Mouse (Mus musculus) thymus, adult 18-20 months (tissue): ENCODE measurements at regions not wholly inside any gene's neighbourhood (a gene's known extent, or its start where the extent isn't known, plus 50 kb on each side); places are given as distances from the start of the nearest gene placed in this dataset.

ENCODE experiments used
- DNase-seq, 2 experiments: peaks; one replicate each; pipeline ENCODE4 v3.0.0; 2022; ENCODE audit warnings: mixed read lengths in 2 of 2

GRCm38 (mm10) chr5:118380422-118381293 is 135.6 kb downstream of the 2410131K14Rik start:
- peak in 1 of 2 experiments; percentile 33 for DNase-seq

GRCm38 (mm10) chr5:118381294-118381675 is 136.3 kb downstream of the 2410131K14Rik start:
- peak; percentile 56 to 71 for DNase-seq

- DNase-seq: no peak
Observed at GRCm38 (mm10) chr5:118386126-118386525, 141.1 kb downstream of the 2410131K14Rik start.

GRCm38 (mm10) chr5:118388419-118388818 is 143.4 kb downstream of the 2410131K14Rik start:
- DNase-seq: no peak

- DNase-seq: no peak
Observed at GRCm38 (mm10) chr5:118390691-118391373, 145.8 kb downstream of the 2410131K14Rik start.

GRCm38 (mm10) chr5:118392932-118393487 is 148.0 kb downstream of the 2410131K14Rik start:
- DNase-seq: no peak

- DNase-seq: no peak
Observed at GRCm38 (mm10) chr5:118394051-118394450, 149.0 kb downstream of the 2410131K14Rik start.

GRCm38 (mm10) chr5:118396004-118396725 is 151.1 kb downstream of the 2410131K14Rik start:
- no peak for DNase-seq

GRCm38 (mm10) chr5:118400926-118401325 is 155.9 kb downstream of the 2410131K14Rik start:
- DNase-seq: no peak

GRCm38 (mm10) chr5:118404398-118404797 is 156.1 kb upstream of the Med13l start:
- no peak for DNase-seq

GRCm38 (mm10) chr5:118405421-118405820 is 155.1 kb upstream of the Med13l start:
- no peak for DNase-seq

GRCm38 (mm10) chr5:118407451-118407850 is 153.0 kb upstream of the Med13l start:
- DNase-seq: no peak

- no peak for DNase-seq
Observed at GRCm38 (mm10) chr5:118407973-118408372, 152.5 kb upstream of the Med13l start.

GRCm38 (mm10) chr5:118408826-118409225 is 151.7 kb upstream of the Med13l start:
- DNase-seq: no peak

- peak; percentile 32 to 56 for DNase-seq
Observed at GRCm38 (mm10) chr5:118413428-118414282, 146.8 kb upstream of the Med13l start.

- DNase-seq: no peak
Observed at GRCm38 (mm10) chr5:118419344-118420037, 141.0 kb upstream of the Med13l start.

- DNase-seq: no peak
Observed at GRCm38 (mm10) chr5:118421884-118422821, 138.3 kb upstream of the Med13l start.

GRCm38 (mm10) chr5:118424177-118424576 is 136.3 kb upstream of the Med13l start:
- no peak for DNase-seq

GRCm38 (mm10) chr5:118424764-118425568 is 135.5 kb upstream of the Med13l start:
- DNase-seq: no peak
